Mouse (Mus musculus) liver, embryonic 14.5 days (tissue): ENCODE data around the gene Alg2. TPM values are rescaled to one million over a fixed set of nuclear protein-coding genes. Genes with fewer than 3 reads are reported as not detected.

Experiments used
- ATAC-seq: fragments of 200-750 bp; cut with Nextera tagmentation; 2 replicates; pipeline ENCODE4 v1.8.0; 2017; ENCODE audit warnings: moderate number of reproducible peaks, mild to moderate bottlenecking, moderate library complexity; ENCODE audit not compliant: insufficient read depth
- DNase-seq, 3 experiments: peaks; one replicate each; pipeline ENCODE4 v3.0.0-alpha.2; 2012 to 2013; ENCODE audit warnings: low read depth in 3 of 3, low spot score in 3 of 3
- H3K27ac ChIP-seq: fragments of 300-500 bp; sonication (generic); 2 replicates; pipeline ENCODE4 v1.5.1; 2014; ENCODE audit warnings: moderate library complexity, mild to moderate bottlenecking, control low read depth, inconsistent platforms
- H3K27me3 ChIP-seq: fragments of 300-500 bp; sonication (generic); 2 replicates; pipeline ENCODE4 v1.6.1; 2014; ENCODE audit warnings: mild to moderate bottlenecking, low read length, moderate library complexity; ENCODE audit not compliant: control insufficient read depth, insufficient read depth
- H3K36me3 ChIP-seq: fragments of 300-500 bp; sonication (generic); replicated peaks from 2 replicates; pipeline ENCODE4 v1.6.1; 2014; ENCODE audit warnings: low read depth; ENCODE audit not compliant: control insufficient read depth, insufficient read depth
- H3K4me1 ChIP-seq, 2 experiments: fragments of 200-500 bp in 1 of 2; fragments of 300-500 bp in 1 of 2; sonication (generic) in 1 of 2; replicated peaks; 2 replicates each; pipeline ENCODE4 v1.6.1; 2012 to 2014; ENCODE audit warnings: antibody characterized with exemption in 1 of 2, inconsistent platforms in 1 of 2, low read length in 1 of 2; ENCODE audit not compliant: control insufficient read depth in 2 of 2, insufficient read depth in 2 of 2
- H3K4me2 ChIP-seq: fragments of 300-500 bp; sonication (generic); 2 replicates; pipeline ENCODE4 v1.6.1; 2014; ENCODE audit warnings: low read depth, mild to moderate bottlenecking, control low read depth, moderate library complexity
- H3K4me3 ChIP-seq, 2 experiments: fragments of 200-500 bp in 1 of 2; fragments of 300-500 bp in 1 of 2; sonication (generic) in 1 of 2; 2 replicates each; pipeline ENCODE4 v1.5.1; 2012 to 2014; ENCODE audit warnings: low read depth in 2 of 2, low read length in 2 of 2, mild to moderate bottlenecking in 2 of 2, control low read depth in 1 of 2, inconsistent platforms in 1 of 2, moderate library complexity in 1 of 2; ENCODE audit not compliant: insufficient read depth in 1 of 2
- H3K9ac ChIP-seq: fragments of 300-500 bp; sonication (generic); replicated peaks from 2 replicates; pipeline ENCODE4 v1.6.1; 2014; ENCODE audit warnings: mild to moderate bottlenecking, control low read depth, moderate library complexity
- H3K9me3 ChIP-seq: fragments of 300-500 bp; sonication (generic); 2 replicates; pipeline ENCODE4 v1.6.1; 2016; ENCODE audit warnings: low read length, mixed read lengths; ENCODE audit not compliant: control insufficient read depth
- CTCF ChIP-seq: IDR thresholded peaks from 2 replicates; pipeline ENCODE4 v1.5.1; 2016; ENCODE audit warnings: antibody characterized with exemption, low read depth, control low read depth
- EP300 ChIP-seq: IDR thresholded peaks from 2 replicates; pipeline ENCODE4 v1.6.1; 2016; ENCODE audit warnings: antibody characterized with exemption, low read depth
- WGBS: fragments of 180-500 bp; shearing (Covaris S2); extraction: QIAGEN DNeasy Blood & Tissue Kit; methylation state at CpG from one replicate; pipeline ENCODE4 v1.1.7; 2014; ENCODE audit not compliant: insufficient replicate concordance; 5-methylcytosine and 5-hydroxymethylcytosine counted together
- polyA plus RNA-seq, 2 experiments: library from polyadenylated mRNA; depleted of rRNA in 1 of 2; stranded (reverse) in 1 of 2; unstranded in 1 of 2; fragments of >200 nt; fragmentation: Nextera tagmentation in 1 of 2; extraction: Ambion mirVana in 1 of 2; gene quantifications; 2 replicates each; pipeline versions ENCODE4 v1.2.1 to v1.2.3; 2012 to 2014

Gene Alg2
- polyA plus RNA-seq, 2 experiments = 5.9 to 12.0 TPM

GRCm38 (mm10) chr4:47438956-47439355 lies 35.2 kb downstream of the Alg2 start:
- no peak for ATAC-seq
- 52% methylated on average over 6 of the region's 6 CpGs for WGBS
- Histone ChIP-seq H3K27me3 (no peaks in the 10 kb centered on the region), H3K9ac (no peak overlapping the region), H3K27ac (no peak overlapping the region), H3K9me3 (no peaks in the 10 kb centered on the region), H3K4me3 (no peak overlapping the region), H3K4me2 (no peak overlapping the region), H3K4me1 (peaks cover 0 to 2% of the 10 kb centered on the region in 2 experiments; a peak in 1 of 4 replicates), H3K36me3 (no peaks in the 10 kb centered on the region)
- TF ChIP-seq CTCF = no peak
- DNase-seq = no peak

DNA sequence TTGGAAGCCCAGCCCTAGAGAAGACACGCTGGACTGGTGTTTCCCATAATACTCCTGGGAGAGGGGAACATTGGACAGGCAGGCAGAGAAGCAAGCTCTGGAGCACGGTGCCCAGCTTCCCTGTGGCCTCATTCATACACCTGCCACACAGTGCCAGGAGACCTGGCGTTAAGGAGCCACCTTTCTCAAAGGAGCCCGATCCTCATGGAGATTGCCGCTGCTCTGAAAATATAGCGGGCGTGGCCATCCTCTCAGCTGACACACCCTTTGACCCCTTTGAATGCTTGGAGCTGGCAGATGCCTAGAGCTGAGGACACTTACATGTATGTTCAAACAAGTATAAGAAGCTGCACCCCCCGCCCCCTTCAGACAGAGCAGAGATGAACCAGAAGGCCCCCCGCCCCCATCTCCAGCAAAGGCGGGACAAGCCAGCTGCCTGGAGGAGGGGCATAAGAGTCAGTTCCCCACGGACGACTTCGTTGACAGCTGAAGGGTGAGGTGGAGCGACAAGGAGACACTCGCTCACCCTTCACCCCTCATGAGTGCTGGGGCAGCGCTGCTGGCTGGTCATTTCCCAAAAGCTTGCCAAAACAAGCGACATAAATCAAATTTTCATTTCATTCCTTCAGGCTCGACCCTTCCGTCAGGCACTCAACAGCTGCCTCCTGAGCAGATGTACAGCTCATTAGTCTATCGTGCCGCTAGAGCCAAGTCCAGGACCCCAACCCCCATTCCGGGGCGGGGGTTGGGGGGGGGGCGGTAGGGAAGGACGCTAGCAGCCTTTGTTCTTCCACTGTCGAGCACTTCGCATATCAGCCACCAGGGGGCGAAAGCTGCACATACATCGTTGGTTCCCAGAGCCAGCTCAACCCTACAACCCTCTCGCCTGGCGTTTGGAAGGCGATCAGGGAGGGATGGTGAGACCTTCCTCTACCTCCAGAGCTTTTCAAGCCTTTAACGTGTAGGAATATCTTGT lies 36.5 kb downstream of the Alg2 start:
- TF ChIP-seq CTCF (peak; percentile 97), EP300 (no peak)
- peak; percentile 37 to 49 (median 42) for DNase-seq
- no peak for ATAC-seq
- H3K9me3 ChIP-seq = no peaks in the 10 kb centered on the region
- peaks cover 0 to 2% of the 10 kb centered on the region in 2 experiments; a peak in 1 of 4 replicates for H3K4me1 ChIP-seq
- peak overlapping the region; percentile 31 for H3K9ac ChIP-seq
- H3K36me3 ChIP-seq = no peaks in the 10 kb centered on the region
- WGBS = 3% methylated on average over 33 of the region's 33 CpGs
- H3K27ac ChIP-seq = no peak overlapping the region
- peak overlapping the region; percentile 80 for H3K4me2 ChIP-seq
- H3K27me3 ChIP-seq = no peaks in the 10 kb centered on the region
- peak overlapping the region; percentile 40 to 51 for H3K4me3 ChIP-seq

DNA sequence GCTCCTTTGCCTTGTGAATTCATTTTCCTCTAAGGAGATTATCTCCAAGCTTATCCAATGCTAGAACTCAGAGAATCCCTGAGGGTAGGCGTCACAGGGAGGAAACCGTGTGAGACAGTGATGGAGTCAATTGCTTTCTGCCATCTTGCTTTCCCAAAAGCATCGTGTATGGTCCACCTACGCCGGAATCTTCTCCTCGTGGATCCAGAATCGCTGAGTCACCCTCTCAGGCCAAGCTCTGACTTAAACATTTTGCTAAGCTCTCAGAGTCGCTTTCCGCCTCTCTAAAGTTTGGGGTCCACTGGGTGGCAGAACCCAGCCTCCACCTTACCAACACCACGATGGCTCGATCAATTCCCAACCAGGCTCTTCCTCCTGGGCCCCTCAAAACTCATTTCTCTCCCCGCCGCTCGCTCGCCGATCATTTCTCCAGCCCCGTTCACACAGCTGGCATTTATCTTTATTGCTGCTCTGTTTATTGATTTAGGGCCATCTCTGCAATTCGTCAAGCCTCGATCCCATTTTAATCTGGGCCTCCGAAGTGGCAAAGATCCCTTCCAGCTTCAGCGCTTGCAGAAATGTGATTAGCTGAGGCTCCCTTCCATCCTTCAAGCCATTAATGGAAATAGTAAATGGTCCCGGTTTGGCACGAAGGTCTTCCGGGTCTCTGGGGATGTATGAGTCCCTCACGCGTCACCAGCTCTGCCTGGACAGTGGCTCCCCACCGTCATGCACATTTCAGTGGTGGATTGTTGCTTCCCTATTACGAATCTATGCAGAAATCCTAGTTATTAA lies 38.4 kb downstream of the Alg2 start:
- ATAC-seq (no peak), DNase-seq (no peak)
- H3K9ac ChIP-seq = no peak overlapping the region
- TF ChIP-seq EP300 = no peak
- no peak for TF ChIP-seq CTCF
- WGBS = 58% methylated on average over 28 of the region's 28 CpGs
- H3K4me3 ChIP-seq = no peak overlapping the region
- no peak overlapping the region for H3K27ac ChIP-seq
- H3K9me3 ChIP-seq = no peaks in the 10 kb centered on the region
- no peaks in the 10 kb centered on the region for H3K27me3 ChIP-seq
- no peaks in the 10 kb centered on the region for H3K36me3 ChIP-seq
- H3K4me2 ChIP-seq = no peak overlapping the region
- peaks cover 0 to 2% of the 10 kb centered on the region in 2 experiments; a peak in 1 of 4 replicates for H3K4me1 ChIP-seq

GRCm38 (mm10) chr4:47435131-47435530 lies 39.0 kb downstream of the Alg2 start:
- H3K27ac ChIP-seq = no peak overlapping the region
- no peak overlapping the region for H3K4me3 ChIP-seq
- TF ChIP-seq CTCF (no peak), EP300 (no peak)
- no peak for ATAC-seq
- DNase-seq = no peak
- peaks cover 0 to 2% of the 10 kb centered on the region in 2 experiments; a peak in 1 of 4 replicates for H3K4me1 ChIP-seq
- H3K36me3 ChIP-seq = no peaks in the 10 kb centered on the region
- WGBS = 70% methylated on average over 11 of the region's 12 CpGs
- no peak overlapping the region for H3K9ac ChIP-seq
- no peaks in the 10 kb centered on the region for H3K9me3 ChIP-seq
- H3K27me3 ChIP-seq = no peaks in the 10 kb centered on the region
- no peak overlapping the region for H3K4me2 ChIP-seq

DNA sequence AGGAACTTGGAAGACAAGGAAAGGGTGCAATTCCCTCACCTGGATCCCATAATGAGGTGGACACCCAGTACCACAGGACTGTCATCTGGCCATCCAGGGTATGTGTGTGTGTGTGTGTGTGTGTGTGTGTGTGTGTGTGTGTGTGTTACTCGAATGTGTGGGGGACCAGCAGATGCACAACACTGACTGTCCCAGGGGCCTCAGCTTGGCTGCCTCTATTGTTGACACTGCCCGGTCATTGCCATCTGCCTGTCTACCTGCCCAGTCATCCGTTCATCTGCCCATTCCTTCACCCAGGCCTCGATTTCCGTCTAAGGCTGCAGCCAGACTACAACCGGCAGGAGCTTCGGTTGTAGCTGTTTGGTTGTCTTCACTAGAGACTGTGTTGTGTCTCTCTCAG lies 41.4 kb downstream of the Alg2 start:
- Histone ChIP-seq H3K27ac (no peak overlapping the region), H3K4me2 (no peak overlapping the region), H3K9me3 (no peaks in the 10 kb centered on the region), H3K9ac (no peak overlapping the region), H3K4me3 (no peak overlapping the region), H3K27me3 (no peaks in the 10 kb centered on the region), H3K36me3 (no peaks in the 10 kb centered on the region), H3K4me1 (peaks cover 0 to 2% of the 10 kb centered on the region in 2 experiments; a peak in 1 of 4 replicates)
- ATAC-seq (no peak), DNase-seq (no peak)
- 73% methylated on average over 7 of the region's 7 CpGs for WGBS
- TF ChIP-seq CTCF (no peak), EP300 (no peak)
